Mouse (Mus musculus) liver, adult 2 months (tissue): ENCODE data around the gene Mex3d.

Experiments
- CTCF ChIP-seq: fragments of 200-500 bp; IDR thresholded peaks from 2 replicates; pipeline ENCODE4 v1.5.1; 2011; ENCODE audit warnings: low read depth, low read length, control low read depth
- POLR2A ChIP-seq: fragments of 200-500 bp; IDR thresholded peaks from 2 replicates; pipeline ENCODE4 v1.6.1; 2011; ENCODE audit warnings: low read length, control low read depth; ENCODE audit not compliant: insufficient read depth; ENCODE audit errors: extremely low read depth

DNA sequence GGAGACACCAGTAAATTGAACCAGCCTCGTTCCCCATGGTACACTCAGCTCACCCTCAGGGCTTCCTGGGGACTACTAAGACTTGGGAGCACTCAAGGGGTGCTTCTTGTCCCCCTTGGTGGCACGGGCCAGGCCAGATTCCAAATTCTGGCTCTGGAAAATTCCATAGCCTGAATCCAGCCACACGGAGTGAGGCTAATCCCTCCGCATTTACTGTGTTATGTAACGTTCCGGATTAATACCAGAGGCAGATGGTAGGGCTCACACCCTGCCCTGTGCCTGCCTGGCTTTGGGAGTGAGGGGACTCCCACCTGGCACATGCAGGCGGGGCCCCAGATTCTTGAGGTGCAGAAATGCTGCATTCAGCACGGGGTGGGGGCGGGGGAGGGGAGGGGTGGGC, 32.0 kb downstream of the Mex3d start:
- no peak for TF ChIP-seq CTCF
- TF ChIP-seq POLR2A, result no peak
